Mouse (Mus musculus) heart, postnatal 10 days (tissue): Measurements from ENCODE around the gene Lsmem1. TPM values are rescaled to one million over a fixed set of nuclear protein-coding genes. Genes with fewer than 3 reads are reported as not detected.

Experiments used
- DNase-seq, 2 experiments: peaks; one replicate each; pipeline ENCODE4 v3.0.0; 2021
- intact Hi-C: fragments of 180-260 bp; cut with DNase I; formaldehyde crosslinking; loops from one replicate; pipeline ENCODE4 v1.15.1; 2025
- total RNA-seq, 2 experiments: library from RNA; stranded (reverse); gene quantifications; 2 replicates each; pipeline ENCODE4 v1.2.3; 2021

The Lsmem1 gene
- total RNA-seq, result 10 to 100 TPM; 23.1 to 35.6 TPM

DNA sequence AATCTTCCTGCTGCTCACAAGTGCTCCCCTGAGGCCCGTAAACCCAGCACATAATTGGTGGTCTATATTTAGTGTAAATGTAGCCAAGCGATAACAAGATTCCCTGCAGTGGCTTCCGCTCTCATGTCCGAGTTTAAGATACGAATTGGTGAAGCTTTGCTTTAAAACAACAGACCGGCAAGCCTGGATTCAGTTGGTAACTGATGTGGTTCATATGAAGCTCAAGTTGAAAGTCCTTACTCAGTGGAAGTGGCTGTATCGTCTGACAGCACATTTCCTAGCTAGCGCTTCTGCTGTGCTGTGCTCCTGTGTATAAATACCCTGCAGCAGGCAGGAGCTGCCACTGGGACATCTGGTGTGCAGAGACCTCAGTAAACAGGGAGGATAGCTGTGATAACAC is at the start of gene Lsmem1:
TSS of gene Lsmem1 (minus strand) at position 189 of the 400 bp plus-strand sequence.
- peak; percentile 52 to 57 for DNase-seq
- intact Hi-C loops, result loop anchor here (2.0 kb wide), 2 partner anchors 23 to 117 kb away; no protein-coding TSS in a partner anchor

DNA sequence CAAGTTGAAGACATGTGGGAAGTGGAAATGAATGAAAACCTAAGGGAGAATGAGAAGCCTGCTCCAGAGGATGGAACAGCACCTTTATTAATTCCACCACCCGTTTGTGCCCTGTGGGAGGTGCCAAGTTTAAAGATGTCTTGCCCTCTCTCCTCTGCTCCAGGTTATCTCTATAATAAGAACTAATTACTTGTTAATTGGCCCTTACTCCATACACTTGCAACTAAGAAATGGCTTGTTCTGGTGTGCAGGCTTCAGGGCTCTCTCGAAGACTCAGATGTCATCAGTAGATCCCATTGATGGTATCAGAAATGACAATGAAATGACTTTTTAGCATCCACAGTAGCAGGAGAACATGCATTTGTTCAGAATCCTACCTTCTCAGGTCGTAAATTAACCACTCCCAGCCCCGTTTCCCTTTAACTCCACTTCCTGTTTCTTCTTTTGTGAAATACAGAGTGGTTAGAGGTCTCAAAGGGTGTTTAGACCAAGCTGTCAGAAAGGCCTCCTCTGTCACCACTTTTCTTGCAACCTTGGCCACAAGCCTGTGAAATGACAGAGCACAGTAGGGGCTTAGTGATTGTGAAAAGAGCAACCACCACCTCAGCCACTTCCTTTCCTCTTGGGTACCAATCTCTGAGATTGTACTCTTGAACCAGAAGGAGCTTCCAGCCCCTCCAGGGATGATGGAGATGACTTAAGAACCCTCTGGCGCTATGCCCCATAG is 49.3 kb upstream of the Lsmem1 start, which contains the start of gene Ifrd1:
TSS of gene Ifrd1 (minus strand) at position 51 of the 727 bp plus-strand sequence.
- DNase-seq, result no peak
- intact Hi-C loops, result loop anchor here (2.0 kb wide), 1 partner anchor 26 kb away; no protein-coding TSS in a partner anchor

DNA sequence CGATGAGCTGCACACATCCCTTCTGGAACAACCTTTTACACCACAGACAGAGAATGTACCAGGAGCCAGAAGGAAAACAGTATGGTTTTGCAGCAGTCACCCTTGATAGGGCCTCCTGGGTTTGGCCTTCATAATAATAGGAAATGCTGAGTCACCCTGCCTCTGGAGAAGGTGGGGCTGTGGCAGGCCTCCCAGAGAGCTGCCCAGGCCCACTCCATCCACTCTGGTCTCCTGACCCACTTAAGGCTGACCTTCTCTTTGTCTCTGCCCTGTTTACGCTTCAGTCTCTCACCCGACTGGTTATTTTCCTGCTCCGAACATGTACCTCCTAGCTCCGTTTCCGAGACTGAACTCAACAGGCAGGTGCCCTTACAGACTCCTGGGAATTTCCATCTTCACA is 48.7 kb upstream of the Lsmem1 start:
- intact Hi-C loops, result loop anchor here (2.0 kb wide), 1 partner anchor 25 kb away; no protein-coding TSS in a partner anchor
- DNase-seq, result peak; percentile 62 to 73

DNA sequence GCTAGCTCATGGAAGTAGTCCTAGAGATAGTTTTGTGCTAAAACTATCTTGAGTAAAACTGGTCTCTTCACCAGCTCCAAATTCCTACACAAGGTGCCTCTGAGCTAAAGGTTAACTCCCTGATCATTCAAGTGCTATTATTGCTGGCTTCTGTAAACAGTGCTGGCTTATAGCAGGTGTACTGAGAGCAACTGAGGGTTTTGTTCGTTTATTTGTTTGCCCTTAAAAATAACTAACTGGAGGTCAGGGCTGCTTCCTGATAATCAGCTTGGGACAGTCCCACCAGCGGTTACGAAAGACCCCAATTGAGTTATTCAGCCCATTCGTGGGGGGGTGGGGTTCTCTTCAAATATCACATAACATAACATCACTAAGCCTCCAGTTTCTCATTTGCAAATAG is 48.1 kb upstream of the Lsmem1 start:
- intact Hi-C loops, result no loop called here

DNA sequence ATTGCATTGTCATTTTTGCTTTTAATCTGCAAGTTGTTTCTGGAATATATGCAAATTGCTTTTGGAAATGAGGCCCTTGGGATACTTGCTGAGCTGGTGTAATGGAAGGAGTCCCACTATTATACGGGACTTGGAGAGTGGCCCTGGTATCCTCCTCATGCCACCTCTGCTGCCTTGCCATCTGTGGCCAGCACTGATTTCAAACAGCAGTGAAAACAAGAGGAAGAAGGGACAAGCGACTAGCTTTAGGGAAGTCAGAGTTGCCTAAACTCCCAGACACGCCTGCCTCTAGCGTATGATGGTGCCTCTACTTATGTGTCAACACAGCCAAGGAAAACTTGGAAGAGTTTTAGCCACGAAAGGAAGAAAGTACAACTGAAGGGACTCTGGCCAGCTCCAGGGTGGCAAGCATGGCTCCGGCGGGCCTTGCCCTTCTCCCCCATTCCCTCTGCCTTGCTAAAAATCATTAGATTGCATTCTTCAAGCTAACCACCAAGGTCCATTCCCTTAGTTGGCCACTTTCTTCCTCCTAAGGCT is 46.2 kb upstream of the Lsmem1 start:
- DNase-seq, result no peak
- intact Hi-C loops, result no loop called here

More for the DNA sequence above, 48.1 kb upstream of the Lsmem1 start:
- DNase-seq, result no peak

DNA sequence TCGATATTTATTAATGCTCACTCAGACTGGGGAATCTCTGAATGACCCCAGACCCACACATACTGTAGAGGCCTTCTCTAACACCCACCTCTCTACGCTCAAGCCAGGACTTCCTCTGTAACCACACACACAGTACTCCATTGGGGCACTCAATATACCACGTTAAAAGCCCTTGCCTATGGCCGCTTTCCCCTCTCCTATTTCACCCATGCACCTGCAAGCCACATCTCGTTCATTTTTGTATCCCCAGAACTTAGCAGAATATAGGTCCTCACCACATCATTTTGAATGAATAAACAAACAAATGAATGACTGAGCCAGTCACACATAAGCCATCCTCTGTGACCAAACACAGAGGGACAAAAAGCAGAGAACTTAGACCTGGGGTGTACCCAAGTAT is 45.6 kb upstream of the Lsmem1 start:
- no peak for DNase-seq
- intact Hi-C loops, result no loop called here

DNA sequence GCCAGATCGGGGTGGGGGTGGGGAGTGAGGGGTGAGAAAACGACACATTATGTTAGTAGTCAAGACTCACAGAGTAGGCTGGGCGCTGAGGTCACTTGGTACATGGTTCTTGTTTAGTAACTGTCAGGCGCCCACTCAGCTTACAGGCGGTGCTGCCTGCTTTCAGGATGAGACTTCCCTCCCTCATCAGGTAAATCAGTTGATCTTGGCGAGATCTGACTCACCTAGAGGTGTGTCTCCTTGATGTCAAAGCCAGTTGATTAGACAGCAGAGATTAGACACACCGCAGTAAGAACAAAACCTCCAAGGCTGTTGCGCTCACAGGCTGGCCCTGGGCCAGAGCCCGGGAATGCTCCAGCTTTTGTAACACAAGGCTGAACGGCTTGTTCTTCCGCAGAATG is 44.5 kb upstream of the Lsmem1 start:
- peak; percentile 72 to 75 for DNase-seq
- intact Hi-C loops, result no loop called here

DNA sequence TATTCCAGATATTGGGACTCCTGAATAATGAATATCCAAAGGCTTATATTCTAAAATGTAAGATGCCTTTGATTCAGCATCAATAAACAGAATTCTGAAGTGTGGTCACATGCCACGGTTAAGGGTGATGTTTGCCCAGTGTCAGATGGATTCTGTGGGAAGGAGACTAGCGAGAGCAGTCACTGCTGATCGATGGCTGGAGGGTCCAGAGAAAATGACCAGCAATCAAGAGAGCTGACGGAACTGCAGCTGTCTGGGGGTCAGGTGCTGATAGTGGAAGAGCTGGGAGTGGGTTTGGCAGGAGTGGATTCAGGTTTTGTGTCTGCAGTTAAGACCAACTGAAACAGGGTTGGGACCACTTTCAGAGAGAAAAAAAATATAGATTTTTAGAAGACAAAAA is 44.0 kb upstream of the Lsmem1 start:
- intact Hi-C loops, result no loop called here
- no peak for DNase-seq

DNA sequence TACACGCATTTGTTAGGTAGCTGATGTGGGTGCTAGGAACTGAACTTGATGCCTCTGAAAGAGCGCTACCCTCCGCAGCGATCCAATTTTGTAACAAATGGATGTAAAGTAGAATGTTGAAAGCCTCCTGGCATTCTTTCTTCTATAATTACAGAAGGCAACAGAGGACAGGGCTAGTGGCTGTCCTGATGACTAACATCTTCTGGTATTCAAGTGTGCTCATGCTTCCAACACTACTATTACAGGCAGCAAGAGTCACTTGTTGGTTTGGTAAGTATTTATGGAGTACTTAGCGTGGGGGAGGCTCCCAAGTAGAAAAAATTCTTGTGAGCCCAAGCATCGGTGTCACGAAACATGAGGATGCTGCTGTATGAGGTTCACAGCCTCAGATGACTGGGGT is 39.9 kb upstream of the Lsmem1 start:
- intact Hi-C loops, result no loop called here
- DNase-seq, result no peak

DNA sequence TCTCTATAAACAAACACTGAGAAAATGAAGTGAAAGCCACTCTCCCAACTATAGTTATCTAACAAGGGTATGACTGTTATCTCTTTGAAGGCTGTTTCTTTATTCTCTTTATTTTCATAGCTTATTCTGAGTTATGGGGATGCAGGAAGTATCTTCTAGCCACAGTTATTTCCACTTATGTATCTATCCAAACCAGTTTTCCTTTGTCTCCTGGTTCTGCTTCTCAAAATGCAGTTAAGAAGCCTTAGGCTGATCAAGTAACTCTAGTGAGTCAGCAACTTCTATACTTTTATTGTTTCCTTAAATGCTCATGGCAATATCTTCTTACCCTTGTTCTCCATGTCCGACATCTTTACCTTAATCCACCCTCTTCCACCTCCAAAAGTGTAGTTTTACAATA is 32.9 kb upstream of the Lsmem1 start:
- intact Hi-C loops, result no loop called here
- no peak for DNase-seq

DNA sequence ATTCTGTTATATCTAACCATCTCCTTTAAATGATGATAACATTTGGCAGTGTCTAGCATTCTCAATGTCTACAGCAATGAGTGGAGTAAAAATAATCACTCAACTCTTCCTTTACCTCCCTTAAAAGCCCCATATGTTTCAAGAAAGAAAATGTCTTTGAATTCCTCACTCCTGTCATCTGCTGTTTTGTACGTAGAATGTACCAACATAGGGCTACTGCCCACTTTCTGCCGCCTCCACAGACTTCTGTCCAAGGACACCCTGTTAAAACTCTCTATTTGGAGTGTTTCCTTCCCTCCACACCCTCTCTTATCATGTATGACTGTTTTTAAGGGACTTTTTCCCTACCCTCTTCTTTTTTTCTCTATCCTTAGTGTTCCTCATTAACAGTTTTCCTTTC is 32.3 kb upstream of the Lsmem1 start:
- DNase-seq, result no peak

DNA sequence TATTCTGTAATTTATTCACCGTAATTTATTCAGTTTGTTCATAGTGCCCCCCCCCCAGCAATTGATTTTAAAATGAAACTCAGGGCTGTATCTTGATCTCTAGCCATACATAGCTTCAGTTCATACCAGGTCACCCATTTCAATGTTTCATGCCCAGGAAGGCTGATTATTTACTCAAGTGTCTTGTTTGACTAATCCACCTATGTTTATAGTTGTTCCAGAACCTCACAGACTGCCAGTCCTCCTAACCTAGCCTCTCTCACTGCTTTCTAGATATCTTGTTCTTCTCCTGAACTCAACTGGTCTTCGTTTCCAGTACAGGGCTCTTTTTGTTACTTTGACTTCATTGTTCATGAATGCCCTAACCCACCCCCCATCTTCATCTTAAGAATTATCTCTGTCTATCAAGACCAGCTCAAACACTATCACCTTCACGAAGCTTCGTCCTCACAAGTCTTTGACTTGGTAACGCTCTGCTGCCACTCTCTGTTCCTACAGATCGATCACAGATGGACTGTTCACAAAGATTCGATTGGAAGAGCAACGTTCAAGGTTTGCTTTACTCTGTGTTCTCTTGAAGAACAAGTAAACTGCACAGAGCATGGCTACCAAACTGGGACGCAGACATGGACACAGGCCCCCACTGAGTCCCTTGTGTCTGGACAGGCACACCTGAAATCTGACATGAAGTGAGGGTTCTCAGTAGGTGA is 25.0 kb upstream of the Lsmem1 start:
- DNase-seq, result no peak
- intact Hi-C loops, result no loop called here

More for the DNA sequence above, 32.3 kb upstream of the Lsmem1 start:
- intact Hi-C loops, result no loop called here

DNA sequence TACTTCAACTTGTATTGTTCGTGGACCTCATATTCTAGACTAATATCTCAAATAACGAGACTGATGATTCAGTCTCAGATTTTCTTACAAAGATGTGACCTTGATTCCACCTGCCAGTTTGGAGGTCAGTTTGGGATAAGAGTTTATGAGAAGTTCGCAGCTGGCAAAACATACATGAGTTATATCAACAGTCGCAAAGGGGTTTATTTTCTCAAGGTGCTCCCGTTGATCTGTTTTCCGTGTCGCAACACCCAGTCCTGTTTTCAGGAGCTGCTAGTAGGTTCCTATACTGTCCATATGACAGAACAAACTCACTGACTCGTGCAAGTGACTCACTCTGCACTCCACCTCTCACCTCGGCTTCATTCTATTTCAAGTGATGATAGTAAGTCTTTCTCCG is 24.4 kb upstream of the Lsmem1 start:
- DNase-seq, result no peak
- intact Hi-C loops, result loop anchor here (2.0 kb wide), 1 partner anchor 25 kb away; the partner anchor contains the start of gene Ifrd1

DNA sequence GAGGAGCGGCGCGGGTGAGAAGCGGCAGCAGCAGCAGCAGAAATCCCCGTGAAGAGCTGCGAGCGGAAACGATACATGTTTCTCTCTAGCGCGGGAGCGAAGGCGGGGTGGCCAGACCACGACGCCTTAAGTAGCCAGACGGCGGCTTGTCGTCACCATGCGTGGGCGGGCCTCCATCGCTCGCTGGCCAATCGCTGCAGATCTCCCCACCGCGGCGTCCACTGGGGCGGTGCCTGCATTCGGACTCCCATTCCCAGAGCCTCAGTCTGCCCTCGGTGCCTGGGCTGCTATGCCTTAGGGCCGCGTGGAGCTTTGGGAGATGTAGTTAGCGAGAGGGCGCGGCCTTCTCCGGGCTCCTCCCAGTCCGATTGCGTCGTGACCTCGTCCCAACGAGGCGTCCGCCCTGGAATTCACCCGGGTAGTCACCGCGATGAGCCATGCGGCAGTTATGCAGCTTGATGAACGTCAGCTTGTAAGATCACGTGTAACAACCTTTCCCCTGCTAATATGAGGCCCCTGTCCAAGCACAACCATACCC is 23.9 kb upstream of the Lsmem1 start:
- intact Hi-C loops, result loop anchor here (2.0 kb wide), 1 partner anchor 26 kb away; the partner anchor contains the start of gene Ifrd1
- DNase-seq, result peak; percentile 98 to 99

DNA sequence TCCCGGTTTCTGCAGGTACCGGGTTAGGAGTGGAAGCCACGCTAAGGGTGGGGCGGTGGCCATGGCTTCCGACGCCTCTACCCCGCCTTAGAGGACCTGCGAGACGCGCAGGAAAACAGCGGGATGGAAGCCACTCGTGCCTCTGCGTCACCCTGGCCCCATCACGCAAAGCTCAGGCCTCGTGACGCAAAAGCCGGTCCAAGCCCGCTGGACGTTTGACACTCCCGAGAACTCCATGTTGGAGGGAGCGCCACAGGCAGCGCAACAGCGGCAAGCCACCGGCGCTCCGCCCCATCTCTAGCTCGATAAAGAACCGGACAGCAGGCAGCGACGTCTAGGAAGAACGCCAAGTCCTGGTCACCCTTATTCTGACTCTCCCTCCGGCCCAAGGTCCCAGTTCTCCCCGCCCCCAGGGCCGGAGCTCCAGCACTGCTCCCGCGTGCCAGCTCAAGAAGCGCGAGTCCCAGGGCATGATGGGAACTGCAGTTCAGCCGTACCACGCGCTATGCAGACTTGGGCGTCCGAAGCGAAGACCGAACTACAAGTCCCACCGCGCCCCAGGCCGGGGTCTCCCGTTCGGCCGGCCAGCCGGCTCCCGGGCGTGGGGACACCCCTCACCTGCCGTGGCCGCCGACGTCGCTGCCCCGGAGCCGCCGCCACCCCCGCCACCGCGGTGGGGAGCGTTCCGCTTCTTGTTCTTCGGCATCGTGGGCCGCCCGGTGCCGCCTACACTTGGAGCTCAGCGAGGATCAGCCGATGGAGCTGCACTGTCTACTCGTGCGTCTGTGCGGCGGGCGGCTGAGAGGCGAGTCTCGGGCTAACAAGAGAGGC is 23.2 kb upstream of the Lsmem1 start:
- DNase-seq, result peak; percentile 96 to 98
- intact Hi-C loops, result loop anchor here (2.0 kb wide), 1 partner anchor 26 kb away; the partner anchor contains the start of gene Ifrd1

DNA sequence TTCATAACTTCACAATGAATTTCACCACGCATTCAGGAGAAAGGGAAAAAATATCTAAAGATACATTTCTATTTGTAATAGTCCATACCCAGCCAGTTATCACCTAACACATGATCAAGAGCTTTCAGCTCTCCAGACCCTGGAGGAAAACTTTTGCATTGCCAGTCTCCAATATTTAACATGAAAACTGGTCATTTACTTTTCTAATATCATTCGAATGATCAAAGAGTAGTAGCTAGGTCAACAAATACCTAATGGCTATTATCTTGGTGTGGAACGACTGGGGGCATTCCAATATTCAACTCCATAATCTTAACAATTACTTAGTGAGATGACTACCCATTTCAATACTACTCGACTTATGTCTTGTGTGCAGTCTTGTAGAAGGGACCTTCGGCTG is 22.3 kb upstream of the Lsmem1 start:
- DNase-seq, result no peak
- intact Hi-C loops, result loop anchor here (2.0 kb wide), 1 partner anchor 27 kb away; the partner anchor contains the start of gene Ifrd1

DNA sequence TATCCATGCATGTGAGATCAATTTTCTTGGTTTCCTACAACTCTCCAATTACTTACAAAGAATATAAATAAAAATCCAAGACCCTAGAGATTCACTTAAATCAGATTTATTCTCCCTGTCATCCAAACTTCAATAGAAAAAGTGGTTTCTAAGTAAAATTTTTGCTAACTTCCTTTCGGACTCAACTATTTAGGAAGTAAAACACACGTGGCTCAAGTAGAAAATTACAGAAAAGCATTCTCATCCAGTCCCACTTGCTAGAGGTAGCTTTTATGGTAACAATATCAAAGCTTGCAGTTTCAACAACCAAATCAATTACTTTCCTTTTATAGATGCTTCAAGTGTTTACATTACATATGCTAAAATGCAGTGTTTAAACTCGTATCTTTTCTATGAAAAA is 21.6 kb upstream of the Lsmem1 start:
- no peak for DNase-seq
- intact Hi-C loops, result no loop called here

DNA sequence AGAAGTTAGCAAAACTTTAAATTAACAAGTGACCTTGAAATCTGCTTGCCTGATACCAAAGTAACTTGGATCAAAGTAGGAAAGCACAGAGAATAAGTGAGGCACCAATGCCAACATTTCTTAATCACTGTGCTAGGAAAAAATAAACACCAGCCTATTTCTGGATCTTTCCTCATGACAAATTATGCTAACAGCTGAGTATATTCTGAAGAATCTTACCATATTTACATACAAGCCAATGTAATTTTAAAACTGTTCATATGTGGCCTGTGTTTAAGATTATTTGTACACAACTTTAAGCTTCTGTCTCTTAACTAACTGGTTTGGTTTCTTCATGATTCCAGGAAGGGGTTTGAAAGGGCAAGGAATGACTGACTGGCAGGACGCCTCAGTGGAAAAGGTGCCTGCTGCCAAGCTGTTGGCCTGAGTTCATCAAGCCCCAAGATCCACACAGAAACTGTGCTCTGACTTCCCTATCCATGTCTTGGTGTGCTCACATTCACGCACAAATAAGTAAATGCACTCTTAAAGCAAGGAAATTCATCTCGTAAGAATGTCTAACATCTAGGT is 20.8 kb upstream of the Lsmem1 start:
- peak; percentile 57 to 66 for DNase-seq
- intact Hi-C loops, result no loop called here

DNA sequence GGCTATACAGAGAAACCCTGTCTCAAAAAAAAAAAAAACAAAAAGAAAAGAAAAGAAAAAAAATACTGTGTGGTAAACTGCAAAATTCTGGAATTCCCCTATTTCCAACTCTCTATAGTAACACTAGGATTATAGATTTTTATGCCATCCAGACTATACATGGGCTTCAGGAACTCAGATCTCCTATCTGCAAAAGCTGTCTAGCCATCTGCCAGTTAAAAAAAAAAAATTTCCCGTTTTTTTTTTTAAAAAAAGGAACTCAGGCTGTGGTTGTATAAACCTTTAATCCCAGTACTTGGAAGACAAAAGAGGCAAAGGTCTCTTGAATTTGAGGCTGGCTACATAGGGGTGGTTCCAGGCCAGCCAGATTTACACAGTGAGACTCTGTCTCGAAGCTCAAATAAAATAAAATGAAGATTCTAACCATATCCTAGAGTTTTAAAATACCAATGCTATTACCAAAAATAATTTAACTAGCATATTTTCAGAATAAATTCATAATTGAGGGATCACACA is 19.2 kb upstream of the Lsmem1 start:
- DNase-seq, result no peak
- intact Hi-C loops, result no loop called here

DNA sequence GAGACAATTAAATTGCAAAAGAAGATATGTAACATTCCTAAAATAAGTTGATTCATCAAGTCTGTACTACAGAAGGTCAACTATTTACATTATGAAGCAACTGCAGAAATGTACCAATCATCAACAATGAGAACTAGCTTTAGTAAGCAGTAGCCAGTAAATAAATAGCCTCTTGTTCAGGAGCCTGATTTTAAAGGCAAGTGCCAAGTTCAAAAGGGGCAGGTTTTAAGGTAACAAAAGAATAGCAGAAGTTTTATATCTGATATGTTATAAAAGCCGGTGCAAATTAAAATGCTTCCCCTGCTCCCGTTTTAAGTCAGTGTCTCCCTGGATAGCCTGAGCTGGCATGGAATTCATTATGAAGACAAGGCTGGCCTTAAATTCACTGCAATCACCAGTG is 18.5 kb upstream of the Lsmem1 start:
- DNase-seq, result no peak
- intact Hi-C loops, result no loop called here
